Mouse (Mus musculus) ES-Bruce4 (cell line): ENCODE measurements around the gene Khdc1a. TPM values are rescaled to one million over a fixed set of nuclear protein-coding genes. Genes with fewer than 3 reads are reported as not detected.
"Not testable (repeated sequence)": the region's sequence is repeated elsewhere in the genome, so short reads cannot be mapped to it uniquely, and the experiment has no call there.

Source experiments
- H3K27ac ChIP-seq: 2 replicates; pipeline ENCODE4 v1.5.1; 2012; ENCODE audit warnings: low read length, inconsistent platforms; ENCODE audit not compliant: insufficient read depth
- H3K27me3 ChIP-seq: 2 replicates; pipeline ENCODE4 v1.6.1; 2012; ENCODE audit warnings: mild to moderate bottlenecking, low read length, inconsistent platforms; ENCODE audit not compliant: control insufficient read depth, poor library complexity, insufficient read depth, severe bottlenecking
- H3K36me3 ChIP-seq: 2 replicates; pipeline ENCODE4 v1.6.1; 2012; ENCODE audit warnings: inconsistent platforms, mild to moderate bottlenecking, low read length, moderate library complexity; ENCODE audit not compliant: control insufficient read depth, poor library complexity, insufficient read depth, severe bottlenecking
- H3K4me1 ChIP-seq: one replicate; pipeline ENCODE4 v1.8.1; 2011; ENCODE audit warnings: low read length; ENCODE audit not compliant: control insufficient read depth, insufficient read depth
- H3K4me3 ChIP-seq: 2 replicates; pipeline ENCODE4 v1.5.1; 2011; ENCODE audit warnings: low read depth, mild to moderate bottlenecking, low read length
- H3K9ac ChIP-seq: 2 replicates; pipeline ENCODE4 v1.6.1; 2012; ENCODE audit warnings: low read depth, mild to moderate bottlenecking, inconsistent platforms; ENCODE audit not compliant: poor library complexity, severe bottlenecking
- H3K9me3 ChIP-seq: replicated peaks from 2 replicates; pipeline ENCODE4 v1.6.1; 2012; ENCODE audit warnings: mild to moderate bottlenecking, low read length, inconsistent platforms; ENCODE audit not compliant: control insufficient read depth, poor library complexity, insufficient read depth, severe bottlenecking
- CTCF ChIP-seq: IDR thresholded peaks from one replicate; pipeline ENCODE4 v1.8.1; 2011; ENCODE audit warnings: low read depth, low read length
- EP300 ChIP-seq: IDR thresholded peaks from 2 replicates; pipeline ENCODE4 v1.6.1; 2011; ENCODE audit warnings: low read depth, low read length; ENCODE audit not compliant: insufficient read depth
- POLR2A ChIP-seq: IDR thresholded peaks from one replicate; pipeline ENCODE4 v1.8.1; 2011; ENCODE audit warnings: low read length; ENCODE audit not compliant: insufficient read depth
- polyA plus RNA-seq: library from polyadenylated mRNA; stranded (reverse); fragments of >200 nt; gene quantifications from 2 replicates; pipeline ENCODE4 v1.2.4, GENCODE M21; 2011; ENCODE audit warnings: low read depth; ENCODE audit not compliant: missing spikeins, insufficient read depth, insufficient read length

Gene Khdc1a
- polyA plus RNA-seq, 1 experiment = not detected

GRCm38 (mm10) chr1:21324633-21325032, 24.8 kb upstream of the Khdc1a start:
- no peaks in the 10 kb centered on the region for H3K27me3 ChIP-seq
- H3K36me3 ChIP-seq = no peaks in the 10 kb centered on the region
- no peaks in the 10 kb centered on the region for H3K4me1 ChIP-seq
- H3K9ac ChIP-seq = no peak overlapping the region
- no peak for TF ChIP-seq CTCF
- TF ChIP-seq POLR2A = no peak
- TF ChIP-seq EP300 = no peak
- peaks cover 5% of the 10 kb centered on the region; the same call in 1 of the 2 replicates for H3K9me3 ChIP-seq
- no peak overlapping the region for H3K4me3 ChIP-seq
- no peak overlapping the region for H3K27ac ChIP-seq

GRCm38 (mm10) chr1:21326733-21327132, 22.7 kb upstream of the Khdc1a start:
- TF ChIP-seq POLR2A (no peak), CTCF (no peak), EP300 (no peak)
- no peaks in the 10 kb centered on the region for H3K36me3 ChIP-seq

GRCm38 (mm10) chr1:21331161-21331560, 18.3 kb upstream of the Khdc1a start:
- not testable (repeated sequence) for H3K27me3 ChIP-seq, H3K4me3 ChIP-seq, H3K4me1 ChIP-seq, H3K36me3 ChIP-seq, H3K27ac ChIP-seq, H3K9ac ChIP-seq, H3K9me3 ChIP-seq

More at GRCm38 (mm10) chr1:21326733-21327132, 22.7 kb upstream of the Khdc1a start:
- Histone ChIP-seq H3K9me3 (peaks cover 5% of the 10 kb centered on the region; the same call in 1 of the 2 replicates), H3K9ac (no peak overlapping the region), H3K27me3 (no peaks in the 10 kb centered on the region), H3K27ac (no peak overlapping the region), H3K4me1 (no peaks in the 10 kb centered on the region), H3K4me3 (no peak overlapping the region)

- TF ChIP-seq EP300 = no peak
- no peak for TF ChIP-seq CTCF
- no peak for TF ChIP-seq POLR2A
- no peak overlapping the region for H3K9ac ChIP-seq
- H3K27ac ChIP-seq = no peak overlapping the region
- H3K36me3 ChIP-seq = no peaks in the 10 kb centered on the region
- no peaks in the 10 kb centered on the region for H3K9me3 ChIP-seq
- H3K4me3 ChIP-seq = no peak overlapping the region
- no peaks in the 10 kb centered on the region for H3K27me3 ChIP-seq
- H3K4me1 ChIP-seq = no peaks in the 10 kb centered on the region
These were observed 16.0 kb upstream of the Khdc1a start for GRCm38 (mm10) chr1:21333222-21333973.

- H3K27ac ChIP-seq = no peak overlapping the region
- TF ChIP-seq CTCF (no peak), POLR2A (no peak)
- H3K9me3 ChIP-seq = no peaks in the 10 kb centered on the region
- H3K9ac ChIP-seq = no peak overlapping the region
- H3K27me3 ChIP-seq = no peaks in the 10 kb centered on the region
- H3K4me3 ChIP-seq = no peak overlapping the region
- no peaks in the 10 kb centered on the region for H3K36me3 ChIP-seq
- H3K4me1 ChIP-seq = no peaks in the 10 kb centered on the region
These were observed 13.6 kb upstream of the Khdc1a start for GRCm38 (mm10) chr1:21335836-21336235.

- Histone ChIP-seq H3K27ac (no peak overlapping the region), H3K9ac (no peak overlapping the region), H3K27me3 (no peaks in the 10 kb centered on the region), H3K4me1 (no peaks in the 10 kb centered on the region), H3K4me3 (no peak overlapping the region), H3K36me3 (no peaks in the 10 kb centered on the region), H3K9me3 (peaks cover 2% of the 10 kb centered on the region; the same call in 1 of the 2 replicates)
- TF ChIP-seq CTCF = no peak
- TF ChIP-seq POLR2A = no peak
- TF ChIP-seq EP300 = no peak
These were observed 8.7 kb upstream of the Khdc1a start for GRCm38 (mm10) chr1:21340745-21341144.
